Mouse (Mus musculus): ENCODE data around the gene Col4a3bp.

DNA sequence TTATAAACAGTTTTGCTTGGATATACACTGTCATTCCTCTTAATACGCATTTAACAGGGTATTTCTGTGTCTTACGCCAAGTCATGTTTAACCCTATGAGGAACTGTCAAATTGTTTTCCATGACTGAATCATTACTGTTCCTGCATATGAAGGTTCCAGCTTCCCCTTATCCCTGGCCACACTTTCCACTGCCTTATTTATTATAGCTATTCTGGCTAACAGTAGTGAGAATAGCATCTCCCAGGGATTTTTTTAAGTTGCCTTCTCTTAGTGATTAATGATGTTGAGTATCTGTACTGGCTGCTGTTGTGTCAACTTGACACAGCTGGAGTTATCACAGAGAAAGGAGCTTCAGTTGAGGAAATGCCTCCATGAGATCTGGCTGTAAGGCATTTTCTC lies 25.1 kb upstream of the Col4a3bp start:
- TF ChIP-seq GATA1 (IDR thresholded peaks at IDR 0.05; ENCODE audit: low read length), result no peak
- TF ChIP-seq TAL1 (IDR thresholded peaks at IDR 0.05; ENCODE audit: low read length), result no peak
